Mouse (Mus musculus): ENCODE results near the gene Abhd8. TPM values are rescaled to one million over a fixed set of nuclear protein-coding genes. Genes with fewer than 3 reads are reported as not detected.
A peak's percentile ranks its signal among the peaks of the same experiment; 100 is the strongest.
"Not testable (repeated sequence)": the region's sequence is repeated elsewhere in the genome, so short reads cannot be mapped to it uniquely, and the experiment has no call there.

Gene Abhd8
- polyA plus RNA-seq, 1 experiment from 2014 or later, result 75.7 TPM

- ATAC-seq (ENCODE audit: low FRiP score, low read depth), result 0 out of 2 replicates have a peak, but pooled peaks have one; percentile 58
- H3K9ac ChIP-seq, result no peak overlapping the region
- H3K4me1 ChIP-seq, result 0 out of 2 replicates have a peak, but pooled peaks cover 5% of the 10 kb centered on the region
- no peak overlapping the region for H3K4me2 ChIP-seq (replicated peaks)
- H3K27ac ChIP-seq, result no peak overlapping the region
- H3K36me3 ChIP-seq, result peaks cover 15% of the 10 kb centered on the region
- H3K4me3 ChIP-seq, result no peak overlapping the region
- no peaks in the 10 kb centered on the region for H3K27me3 ChIP-seq
- 85% methylated on average over 2 of the region's 2 CpGs for WGBS
- no peaks in the 10 kb centered on the region for H3K9me3 ChIP-seq
Measured at GRCm38 (mm10) chr8:71452669-71453068, 10.8 kb downstream of the Abhd8 start.

GRCm38 (mm10) chr8:71451777-71452176 is 11.7 kb downstream of the Abhd8 start:
- Histone ChIP-seq H3K4me1 (0 out of 2 replicates have a peak, but pooled peaks cover 5% of the 10 kb centered on the region), H3K9ac (no peak overlapping the region), H3K27me3 (no peaks in the 10 kb centered on the region), H3K36me3 (peaks cover 7% of the 10 kb centered on the region), H3K4me3 (no peak overlapping the region), H3K27ac (no peak overlapping the region), H3K9me3 (no peaks in the 10 kb centered on the region), H3K4me2 (replicated peaks) (no peak overlapping the region)
- WGBS, result 31% methylated on average over 11 of the region's 11 CpGs
- ATAC-seq (ENCODE audit: low FRiP score, low read depth), result no peak

- H3K27me3 ChIP-seq, result no peaks in the 10 kb centered on the region
- ATAC-seq (ENCODE audit: low FRiP score, low read depth), result no peak
- H3K27ac ChIP-seq, result no peak overlapping the region
- 0 out of 2 replicates have a peak, but pooled peaks cover 5% of the 10 kb centered on the region for H3K4me1 ChIP-seq
- H3K36me3 ChIP-seq, result peaks cover 2% of the 10 kb centered on the region; the same call in 1 of the 2 replicates
- no peak overlapping the region for H3K4me3 ChIP-seq
- no peaks in the 10 kb centered on the region for H3K9me3 ChIP-seq
- H3K4me2 ChIP-seq (replicated peaks), result no peak overlapping the region
- 58% methylated on average over 4 of the region's 4 CpGs for WGBS
- H3K9ac ChIP-seq, result no peak overlapping the region
Measured at GRCm38 (mm10) chr8:71451337-71451736, 12.1 kb downstream of the Abhd8 start.

GRCm38 (mm10) chr8:71445096-71445495 is 18.4 kb downstream of the Abhd8 start:
- Histone ChIP-seq H3K27me3 (peaks cover 5% of the 10 kb centered on the region), H3K4me1 (peaks cover 4% of the 10 kb centered on the region; the same call in 1 of the 2 replicates), H3K4me2 (replicated peaks) (no peak overlapping the region), H3K36me3 (no peaks in the 10 kb centered on the region), H3K9ac (no peak overlapping the region), H3K9me3 (no peaks in the 10 kb centered on the region), H3K4me3 (no peak overlapping the region), H3K27ac (no peak overlapping the region)
- WGBS, result 59% methylated on average over 7 of the region's 7 CpGs
- ATAC-seq (ENCODE audit: low FRiP score, low read depth), result no peak

GRCm38 (mm10) chr8:71441404-71441803 is 22.1 kb downstream of the Abhd8 start:
- no peak overlapping the region for H3K27ac ChIP-seq
- H3K4me2 ChIP-seq (replicated peaks), result no peak overlapping the region
- peaks cover 12% of the 10 kb centered on the region for H3K27me3 ChIP-seq
- no peaks in the 10 kb centered on the region for H3K9me3 ChIP-seq
- H3K4me1 ChIP-seq, result peaks cover 4% of the 10 kb centered on the region; the same call in 1 of the 2 replicates
- H3K36me3 ChIP-seq, result no peaks in the 10 kb centered on the region
- 1% methylated on average over 7 of the region's 7 CpGs for WGBS
- H3K4me3 ChIP-seq, result no peak overlapping the region
- no peak overlapping the region for H3K9ac ChIP-seq
- peak; percentile 57; the same call in 1 of the 2 replicates for ATAC-seq (ENCODE audit: low FRiP score, low read depth)

- H3K9me3 ChIP-seq, result peaks cover 3% of the 10 kb centered on the region; the same call in 1 of the 2 replicates
- 58% methylated on average over 3 of the region's 3 CpGs for WGBS
- no peak overlapping the region for H3K9ac ChIP-seq
- peaks cover 3% of the 10 kb centered on the region; the same call in 1 of the 2 replicates for H3K4me1 ChIP-seq
- H3K4me2 ChIP-seq (replicated peaks), result no peak overlapping the region
- no peak overlapping the region for H3K27ac ChIP-seq
- H3K27me3 ChIP-seq, result peaks cover 10% of the 10 kb centered on the region
- ATAC-seq (ENCODE audit: low FRiP score, low read depth), result no peak
- H3K4me3 ChIP-seq, result no peak overlapping the region
- no peaks in the 10 kb centered on the region for H3K36me3 ChIP-seq
Measured at GRCm38 (mm10) chr8:71437041-71437440, 26.4 kb downstream of the Abhd8 start.

GRCm38 (mm10) chr8:71432935-71433334 is 30.5 kb downstream of the Abhd8 start:
- H3K27ac ChIP-seq; H3K4me2 ChIP-seq (replicated peaks); H3K4me1 ChIP-seq; H3K4me3 ChIP-seq; H3K9me3 ChIP-seq; ATAC-seq (ENCODE audit: low FRiP score, low read depth); H3K9ac ChIP-seq; H3K27me3 ChIP-seq; H3K36me3 ChIP-seq: not testable (repeated sequence)
- 84% methylated on average over 1 of the region's 1 CpGs for WGBS

- H3K4me3 ChIP-seq, result no peak overlapping the region
- no peak overlapping the region for H3K4me2 ChIP-seq (replicated peaks)
- no peaks in the 10 kb centered on the region for H3K36me3 ChIP-seq
- no peak overlapping the region for H3K27ac ChIP-seq
- ATAC-seq (ENCODE audit: low FRiP score, low read depth), result no peak
- H3K4me1 ChIP-seq, result no peaks in the 10 kb centered on the region
- no peaks in the 10 kb centered on the region; the same call in 1 of the 2 replicates for H3K27me3 ChIP-seq
- no peaks in the 10 kb centered on the region; the same call in none of the 2 replicates for H3K9me3 ChIP-seq
- no peak overlapping the region for H3K9ac ChIP-seq
Measured at GRCm38 (mm10) chr8:71422121-71422520, 41.3 kb downstream of the Abhd8 start.

GRCm38 (mm10) chr8:71411535-71412273 is 51.8 kb downstream of the Abhd8 start:
- Histone ChIP-seq H3K27ac (no peak overlapping the region), H3K4me3 (no peak overlapping the region), H3K9ac (no peak overlapping the region), H3K27me3 (0 out of 2 replicates have a peak, but pooled peaks cover 3% of the 10 kb centered on the region), H3K4me1 (peaks cover 10% of the 10 kb centered on the region), H3K36me3 (peaks cover 30% of the 10 kb centered on the region), H3K9me3 (no peaks in the 10 kb centered on the region), H3K4me2 (replicated peaks) (no peak overlapping the region)
- WGBS, result 52% methylated on average over 11 of the region's 11 CpGs
- ATAC-seq (ENCODE audit: low FRiP score, low read depth), result no peak

- no peak overlapping the region for H3K27ac ChIP-seq
- ATAC-seq (ENCODE audit: low FRiP score, low read depth), result no peak
- peaks cover 16% of the 10 kb centered on the region for H3K4me1 ChIP-seq
- no peaks in the 10 kb centered on the region for H3K9me3 ChIP-seq
- H3K27me3 ChIP-seq, result no peaks in the 10 kb centered on the region
- H3K4me3 ChIP-seq, result no peak overlapping the region
- H3K4me2 ChIP-seq (replicated peaks), result no peak overlapping the region
- H3K36me3 ChIP-seq, result peaks cover 31% of the 10 kb centered on the region
- no peak overlapping the region for H3K9ac ChIP-seq
- WGBS, result 89% methylated on average over 4 of the region's 4 CpGs
Measured at GRCm38 (mm10) chr8:71408231-71408630, 55.2 kb downstream of the Abhd8 start.

GRCm38 (mm10) chr8:71407441-71407840 is 56.0 kb downstream of the Abhd8 start:
- no peak for ATAC-seq (ENCODE audit: low FRiP score, low read depth)
- no peaks in the 10 kb centered on the region for H3K27me3 ChIP-seq
- peaks cover 35% of the 10 kb centered on the region for H3K36me3 ChIP-seq
- H3K4me2 ChIP-seq (replicated peaks), result peak overlapping the region; percentile 93
- H3K9me3 ChIP-seq, result no peaks in the 10 kb centered on the region
- H3K4me1 ChIP-seq, result peaks cover 16% of the 10 kb centered on the region
- peak overlapping the region; percentile 68 for H3K9ac ChIP-seq
- WGBS, result 90% methylated on average over 14 of the region's 14 CpGs
- H3K27ac ChIP-seq, result no peak overlapping the region
- peak overlapping the region; percentile 63 for H3K4me3 ChIP-seq
